Mouse (Mus musculus) cerebellum, adult 2 months (tissue): ENCODE data around the gene Cbfa2t3. TPM values are rescaled to one million over a fixed set of nuclear protein-coding genes. Genes with fewer than 3 reads are reported as not detected.

ENCODE experiments used
- DNase-seq, 2 experiments: peaks; one replicate each; pipeline ENCODE4 v3.0.0; 2021
- H3K27ac ChIP-seq: fragments of 200-500 bp; 2 replicates; pipeline ENCODE4 v1.5.1; 2012; ENCODE audit warnings: low read length, control low read depth, inconsistent platforms; ENCODE audit not compliant: insufficient read depth
- H3K27me3 ChIP-seq: fragments of 200-500 bp; 2 replicates; pipeline ENCODE4 v1.6.1; 2012; ENCODE audit warnings: inconsistent platforms, mild to moderate bottlenecking, low read length, moderate library complexity; ENCODE audit not compliant: control insufficient read depth, insufficient read depth
- H3K4me1 ChIP-seq: fragments of 200-500 bp; 2 replicates; pipeline ENCODE4 v1.6.1; 2011; ENCODE audit warnings: low read length; ENCODE audit not compliant: control insufficient read depth, insufficient read depth
- H3K4me3 ChIP-seq: fragments of 200-500 bp; replicated peaks from 2 replicates; pipeline ENCODE3; 2011; ENCODE audit warnings: mild to moderate bottlenecking, low read depth, low read length, control low read depth; ENCODE audit not compliant: insufficient read depth
- CTCF ChIP-seq: fragments of 200-500 bp; IDR thresholded peaks from 2 replicates; pipeline ENCODE4 v1.5.1; 2011; ENCODE audit warnings: low read depth, mild to moderate bottlenecking, control low read depth, low read length, moderate library complexity, borderline replicate concordance; ENCODE audit not compliant: insufficient read depth
- POLR2A ChIP-seq: fragments of 200-500 bp; IDR thresholded peaks from 2 replicates; pipeline ENCODE4 v1.6.1; 2011; ENCODE audit warnings: low read length, control low read depth, borderline replicate concordance; ENCODE audit not compliant: insufficient read depth
- WGBS: fragments of 180-500 bp; shearing (Covaris S2); methylation state at CpG from one replicate; pipeline ENCODE4 v1.1.7; 2018; 5-methylcytosine and 5-hydroxymethylcytosine counted together
- polyA plus RNA-seq: library from polyadenylated mRNA; depleted of rRNA; stranded (reverse); fragments of >200 nt; gene quantifications from 2 replicates; pipeline ENCODE4 v1.2.3, GENCODE M21; 2012; rRNA removed

Cbfa2t3 gene
- polyA plus RNA-seq, result 17.7 and 21.6 TPM in 2 replicates

GRCm38 (mm10) chr8:122699005-122699492 is at the start of gene Cbfa2t3:
TSS of gene Cbfa2t3 (minus strand) at chr8:122699109.
- Histone ChIP-seq H3K27me3 (no peaks in the 10 kb centered on the region), H3K27ac (no peak within 1 kb of the TSS), H3K4me3 (no peak within 1 kb of the TSS), H3K4me1 (peaks cover 12% of the 10 kb centered on the region)
- peak; percentile 34 to 40 for DNase-seq
- no peak for TF ChIP-seq POLR2A
- TF ChIP-seq CTCF, result no peak
- WGBS, result 36% methylated on average over 13 of the region's 13 CpGs

GRCm38 (mm10) chr8:122747825-122748224 is 48.9 kb upstream of the Cbfa2t3 start:
- peaks cover 62% of the 10 kb centered on the region for H3K4me1 ChIP-seq
- no peak overlapping the region for H3K27ac ChIP-seq
- H3K4me3 ChIP-seq, result no peak overlapping the region
- no peak for TF ChIP-seq POLR2A
- no peak for TF ChIP-seq CTCF
- WGBS, result 47% methylated on average over 1 of the region's 1 CpGs
- DNase-seq, result no peak
- H3K27me3 ChIP-seq, result no peaks in the 10 kb centered on the region

- H3K27ac ChIP-seq, result no peak overlapping the region
- TF ChIP-seq CTCF, result no peak
- no peak for TF ChIP-seq POLR2A
- peaks cover 71% of the 10 kb centered on the region for H3K4me1 ChIP-seq
- 33% methylated on average over 7 of the region's 7 CpGs for WGBS
- no peaks in the 10 kb centered on the region for H3K27me3 ChIP-seq
- no peak overlapping the region for H3K4me3 ChIP-seq
- DNase-seq, result no peak
These were observed 47.5 kb upstream of the Cbfa2t3 start for GRCm38 (mm10) chr8:122746439-122746838.

GRCm38 (mm10) chr8:122745750-122746275 is 46.9 kb upstream of the Cbfa2t3 start:
- Histone ChIP-seq H3K27me3 (no peaks in the 10 kb centered on the region), H3K4me1 (peaks cover 71% of the 10 kb centered on the region), H3K27ac (no peak overlapping the region), H3K4me3 (no peak overlapping the region)
- WGBS, result 45% methylated on average over 16 of the region's 16 CpGs
- TF ChIP-seq CTCF (no peak), POLR2A (no peak)
- DNase-seq, result no peak

GRCm38 (mm10) chr8:122745022-122745749 is 46.3 kb upstream of the Cbfa2t3 start:
- Histone ChIP-seq H3K4me3 (no peak overlapping the region), H3K27ac (no peak overlapping the region), H3K4me1 (peaks cover 70% of the 10 kb centered on the region), H3K27me3 (no peaks in the 10 kb centered on the region)
- DNase-seq, result peak; percentile 60 to 61
- 25% methylated on average over 17 of the region's 17 CpGs for WGBS
- TF ChIP-seq POLR2A (no peak), CTCF (no peak)

- Histone ChIP-seq H3K27ac (no peak overlapping the region), H3K4me3 (no peak overlapping the region), H3K4me1 (peaks cover 69% of the 10 kb centered on the region), H3K27me3 (no peaks in the 10 kb centered on the region)
- DNase-seq, result no peak
- 39% methylated on average over 19 of the region's 19 CpGs for WGBS
- no peak for TF ChIP-seq CTCF
- no peak for TF ChIP-seq POLR2A
These were observed 43.6 kb upstream of the Cbfa2t3 start for GRCm38 (mm10) chr8:122742471-122742870.

GRCm38 (mm10) chr8:122739102-122739725 is 40.3 kb upstream of the Cbfa2t3 start:
- no peak for TF ChIP-seq CTCF
- TF ChIP-seq POLR2A, result no peak

More at GRCm38 (mm10) chr8:122739102-122739725, 40.3 kb upstream of the Cbfa2t3 start:
- Histone ChIP-seq H3K27me3 (no peaks in the 10 kb centered on the region), H3K4me1 (peaks cover 63% of the 10 kb centered on the region), H3K4me3 (no peak overlapping the region), H3K27ac (no peak overlapping the region)
- DNase-seq, result peak; percentile 76 to 77
- 16% methylated on average over 11 of the region's 11 CpGs for whole genome bisulfite sequencing
